Mouse (Mus musculus): ENCODE results near the gene Daam1. TPM values are rescaled to one million over a fixed set of nuclear protein-coding genes. Genes with fewer than 3 reads are reported as not detected.

The Daam1 gene
- polyA plus RNA-seq, 1 experiment from 2014 or later = 5.3 TPM

GRCm38 (mm10) chr12:71998653-71999052 lies 167.8 kb downstream of the Daam1 start:
- Histone ChIP-seq H3K27me3 (replicated peaks; ENCODE audit: control insufficient read depth, insufficient read depth, low read length) (no peaks in the 10 kb centered on the region), H3K4me1 (replicated peaks; ENCODE audit: control insufficient read depth, insufficient read depth, low read length) (no peaks in the 10 kb centered on the region), H3K27ac (ENCODE audit: low read depth, low read length) (no peak overlapping the region), H3K9ac (ENCODE audit: low read depth, low read length) (no peak overlapping the region), H3K4me2 (replicated peaks; ENCODE audit: low read depth) (no peak overlapping the region), H3K9me3 (ENCODE audit: control insufficient read depth) (no peaks in the 10 kb centered on the region), H3K36me3 (ENCODE audit: control insufficient read depth, insufficient read depth) (peaks cover 5% of the 10 kb centered on the region; the same call in 1 of the 2 replicates), H3K4me3 (ENCODE audit: low read depth, low read length) (no peak overlapping the region)
- no peak for TF ChIP-seq CTCF (IDR thresholded peaks at IDR 0.05; ENCODE audit: low read depth)
- WGBS = 68% methylated on average over 4 of the region's 4 CpGs
- ATAC-seq = no peak

GRCm38 (mm10) chr12:71999671-72000070 lies 168.8 kb downstream of the Daam1 start:
- ATAC-seq = no peak
- Histone ChIP-seq H3K4me1 (replicated peaks; ENCODE audit: control insufficient read depth, insufficient read depth, low read length) (no peaks in the 10 kb centered on the region), H3K9ac (ENCODE audit: low read depth, low read length) (no peak overlapping the region), H3K27me3 (replicated peaks; ENCODE audit: control insufficient read depth, insufficient read depth, low read length) (no peaks in the 10 kb centered on the region), H3K9me3 (ENCODE audit: control insufficient read depth) (no peaks in the 10 kb centered on the region), H3K4me2 (replicated peaks; ENCODE audit: low read depth) (no peak overlapping the region), H3K36me3 (ENCODE audit: control insufficient read depth, insufficient read depth) (0 out of 2 replicates have a peak, but pooled peaks cover 4% of the 10 kb centered on the region), H3K27ac (ENCODE audit: low read depth, low read length) (no peak overlapping the region), H3K4me3 (ENCODE audit: low read depth, low read length) (no peak overlapping the region)
- 95% methylated on average over 2 of the region's 2 CpGs for WGBS
- TF ChIP-seq CTCF (IDR thresholded peaks at IDR 0.05; ENCODE audit: low read depth) = no peak

GRCm38 (mm10) chr12:72001811-72002210 lies 170.9 kb downstream of the Daam1 start:
- Histone ChIP-seq H3K27ac (ENCODE audit: low read depth, low read length) (no peak overlapping the region), H3K9me3 (ENCODE audit: control insufficient read depth) (no peaks in the 10 kb centered on the region), H3K4me2 (replicated peaks; ENCODE audit: low read depth) (no peak overlapping the region), H3K9ac (ENCODE audit: low read depth, low read length) (no peak overlapping the region), H3K27me3 (replicated peaks; ENCODE audit: control insufficient read depth, insufficient read depth, low read length) (no peaks in the 10 kb centered on the region), H3K4me3 (ENCODE audit: low read depth, low read length) (no peak overlapping the region), H3K36me3 (ENCODE audit: control insufficient read depth, insufficient read depth) (no peaks in the 10 kb centered on the region), H3K4me1 (replicated peaks; ENCODE audit: control insufficient read depth, insufficient read depth, low read length) (no peaks in the 10 kb centered on the region)
- WGBS = 75% methylated on average over 1 of the region's 1 CpGs
- no peak for TF ChIP-seq CTCF (IDR thresholded peaks at IDR 0.05; ENCODE audit: low read depth)
- ATAC-seq = no peak

- H3K36me3 ChIP-seq (ENCODE audit: control insufficient read depth, insufficient read depth) = no peaks in the 10 kb centered on the region
- no peaks in the 10 kb centered on the region for H3K9me3 ChIP-seq (ENCODE audit: control insufficient read depth)
- H3K27me3 ChIP-seq (replicated peaks; ENCODE audit: control insufficient read depth, insufficient read depth, low read length) = no peaks in the 10 kb centered on the region
- no peak for TF ChIP-seq CTCF (IDR thresholded peaks at IDR 0.05; ENCODE audit: low read depth)
- H3K4me3 ChIP-seq (ENCODE audit: low read depth, low read length) = no peak overlapping the region
- WGBS = 79% methylated on average over 3 of the region's 3 CpGs
- ATAC-seq = no peak
- no peak overlapping the region for H3K27ac ChIP-seq (ENCODE audit: low read depth, low read length)
- no peaks in the 10 kb centered on the region for H3K4me1 ChIP-seq (replicated peaks; ENCODE audit: control insufficient read depth, insufficient read depth, low read length)
- no peak overlapping the region for H3K4me2 ChIP-seq (replicated peaks; ENCODE audit: low read depth)
- no peak overlapping the region for H3K9ac ChIP-seq (ENCODE audit: low read depth, low read length)
Observed at GRCm38 (mm10) chr12:72005307-72005706, 174.4 kb downstream of the Daam1 start.

GRCm38 (mm10) chr12:72007656-72008055 lies 176.8 kb downstream of the Daam1 start:
- 82% methylated on average over 3 of the region's 3 CpGs for WGBS
- H3K4me3 ChIP-seq (ENCODE audit: low read depth, low read length) = no peak overlapping the region
- no peak for ATAC-seq
- H3K9me3 ChIP-seq (ENCODE audit: control insufficient read depth) = no peaks in the 10 kb centered on the region
- no peak for TF ChIP-seq CTCF (IDR thresholded peaks at IDR 0.05; ENCODE audit: low read depth)
- no peak overlapping the region for H3K27ac ChIP-seq (ENCODE audit: low read depth, low read length)
- H3K27me3 ChIP-seq (replicated peaks; ENCODE audit: control insufficient read depth, insufficient read depth, low read length) = no peaks in the 10 kb centered on the region
- no peaks in the 10 kb centered on the region for H3K36me3 ChIP-seq (ENCODE audit: control insufficient read depth, insufficient read depth)
- H3K4me1 ChIP-seq (replicated peaks; ENCODE audit: control insufficient read depth, insufficient read depth, low read length) = no peaks in the 10 kb centered on the region
- no peak overlapping the region for H3K9ac ChIP-seq (ENCODE audit: low read depth, low read length)
- H3K4me2 ChIP-seq (replicated peaks; ENCODE audit: low read depth) = no peak overlapping the region

DNA sequence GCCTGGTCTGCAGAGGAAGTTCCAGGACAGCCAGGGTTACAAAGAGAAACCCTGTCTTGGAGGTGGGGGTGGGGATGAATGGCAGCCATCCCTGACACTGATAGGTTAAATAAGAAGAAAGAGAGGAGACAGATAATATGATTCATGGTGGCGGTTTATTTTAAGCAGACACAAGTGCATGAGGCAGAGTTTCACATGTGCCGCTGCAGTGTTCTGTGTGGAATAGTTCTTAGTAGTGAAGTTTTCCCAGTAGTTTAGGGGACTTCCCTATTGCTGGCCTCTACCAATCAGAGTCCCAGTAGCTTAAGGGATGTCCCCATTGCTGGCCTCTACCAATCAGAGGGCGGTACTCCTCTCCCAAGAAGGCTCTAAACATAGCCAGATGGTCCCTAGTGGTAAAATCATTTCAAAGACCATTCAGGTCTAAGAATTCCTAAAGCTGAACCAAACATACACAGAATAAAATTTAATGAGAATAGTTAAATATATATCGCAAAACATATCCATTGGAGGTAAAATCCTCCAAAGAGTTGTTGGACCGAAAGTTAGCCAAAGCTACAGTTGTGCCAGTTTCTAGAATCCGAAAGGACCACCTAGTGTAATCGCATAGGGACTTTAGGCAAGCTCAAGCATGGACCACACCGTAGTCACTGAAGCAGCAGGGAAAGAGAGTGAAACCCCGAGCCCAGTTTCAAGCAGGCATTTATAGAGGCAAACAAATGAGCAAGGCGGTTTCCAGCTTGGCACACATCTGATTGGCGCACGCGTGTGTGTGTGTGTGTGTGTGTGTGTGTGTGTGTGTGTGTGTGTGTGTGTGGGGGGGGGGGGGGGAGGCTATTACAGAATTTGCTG lies 178.4 kb downstream of the Daam1 start:
- 90% methylated on average over 13 of the region's 13 CpGs for WGBS
- ATAC-seq = no peak
- no peak overlapping the region for H3K4me3 ChIP-seq (ENCODE audit: low read depth, low read length)

More for the DNA sequence above, 178.4 kb downstream of the Daam1 start:
- no peaks in the 10 kb centered on the region for H3K9me3 ChIP-seq (ENCODE audit: control insufficient read depth)
- H3K4me1 ChIP-seq (replicated peaks; ENCODE audit: control insufficient read depth, insufficient read depth, low read length) = no peaks in the 10 kb centered on the region
- TF ChIP-seq CTCF (IDR thresholded peaks at IDR 0.05; ENCODE audit: low read depth) = no peak
- no peak overlapping the region for H3K9ac ChIP-seq (ENCODE audit: low read depth, low read length)
- H3K27ac ChIP-seq (ENCODE audit: low read depth, low read length) = no peak overlapping the region
- H3K27me3 ChIP-seq (replicated peaks; ENCODE audit: control insufficient read depth, insufficient read depth, low read length) = no peaks in the 10 kb centered on the region
- H3K36me3 ChIP-seq (ENCODE audit: control insufficient read depth, insufficient read depth) = no peaks in the 10 kb centered on the region
- no peak overlapping the region for H3K4me2 ChIP-seq (replicated peaks; ENCODE audit: low read depth)

Data from intestine, postnatal 0 days (tissue).